Mouse (Mus musculus): Measurements from ENCODE around the gene B230118H07Rik. TPM values are rescaled to one million over a fixed set of nuclear protein-coding genes. Genes with fewer than 3 reads are reported as not detected.

B230118H07Rik gene
- polyA plus RNA-seq, 1 experiment from 2014 or later, result 31.3 TPM

DNA sequence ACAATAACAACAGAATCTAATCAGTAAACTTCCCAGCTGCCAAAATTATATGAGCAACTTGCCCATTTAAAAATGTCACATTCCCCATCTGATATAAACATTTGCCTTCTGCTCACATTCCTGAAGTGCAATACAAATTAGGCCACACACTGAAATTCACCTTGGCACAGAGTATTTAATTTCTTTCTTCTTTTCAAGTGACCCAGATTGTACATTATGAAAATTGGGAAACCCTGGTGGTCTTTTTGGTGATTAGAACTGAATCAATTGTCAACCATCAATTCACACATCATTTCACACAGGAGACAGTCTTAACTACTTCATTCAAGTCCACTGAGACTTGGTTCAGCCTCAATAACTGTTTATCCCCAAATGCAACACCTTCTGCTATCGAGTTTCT, 68.9 kb downstream of the B230118H07Rik start:
- Histone ChIP-seq H3K27me3 (replicated peaks; ENCODE audit: insufficient read depth, low read length) (no peaks in the 10 kb centered on the region), H3K9ac (replicated peaks; ENCODE audit: low read depth) (no peak overlapping the region), H3K4me3 (ENCODE audit: low read depth, low read length) (no peak overlapping the region), H3K36me3 (ENCODE audit: insufficient read depth, low read length) (no peaks in the 10 kb centered on the region), H3K4me1 (ENCODE audit: insufficient read depth, low read depth, low read length) (no peaks in the 10 kb centered on the region), H3K9me3 (ENCODE audit: low read length) (no peaks in the 10 kb centered on the region), H3K27ac (ENCODE audit: low read length) (no peak overlapping the region), H3K4me2 (replicated peaks; ENCODE audit: low read depth, low read length) (no peak overlapping the region)
- no peak for DNase-seq (ENCODE audit: low spot score)
- no peak for TF ChIP-seq CTCF (IDR thresholded peaks at IDR 0.05)
- TF ChIP-seq EP300 (IDR thresholded peaks at IDR 0.05), result no peak
- no peak for ATAC-seq
- 44% methylated on average over 1 of the region's 1 CpGs for WGBS

DNA sequence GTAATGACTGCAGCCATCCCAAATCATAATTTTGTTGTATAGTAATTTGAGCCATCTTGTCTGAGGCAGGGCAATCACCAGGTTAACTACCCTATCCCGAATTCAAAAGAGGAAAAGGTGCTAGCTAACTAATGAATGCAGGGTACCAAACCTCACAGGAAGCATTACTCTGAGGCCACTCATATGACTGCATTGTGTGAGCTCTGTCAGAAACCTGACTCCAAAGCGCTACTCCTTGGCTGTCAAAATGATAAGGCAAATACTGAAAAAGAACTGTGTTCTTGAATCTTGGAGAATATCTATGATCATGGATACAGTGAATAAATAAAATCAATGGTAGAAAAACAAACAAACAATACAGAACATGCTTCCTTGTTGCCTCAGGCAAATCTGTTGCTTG, 69.3 kb downstream of the B230118H07Rik start:
- H3K27ac ChIP-seq (ENCODE audit: low read length), result no peak overlapping the region
- 75% methylated on average over 2 of the region's 2 CpGs for WGBS

DNA sequence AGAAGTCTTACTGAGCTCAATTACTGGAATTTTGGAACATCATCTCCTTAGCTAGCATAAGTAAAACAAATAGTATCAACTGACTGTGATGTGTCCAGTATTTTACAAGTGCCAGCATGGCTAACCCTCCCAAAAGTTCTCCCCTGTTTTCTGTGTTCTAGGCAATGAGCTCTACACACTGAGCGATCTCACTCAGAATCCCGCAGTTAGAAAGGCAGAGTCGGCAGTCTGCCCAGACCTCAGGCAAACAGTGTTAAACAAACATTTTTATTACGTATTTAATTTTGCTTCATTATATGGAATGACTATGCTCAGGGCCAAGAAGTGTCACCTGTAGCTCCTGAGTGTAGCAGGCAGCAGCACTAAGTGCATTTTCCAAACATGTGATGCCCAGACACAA, 72.1 kb downstream of the B230118H07Rik start:
- TF ChIP-seq CTCF (IDR thresholded peaks at IDR 0.05) (no peak), EP300 (IDR thresholded peaks at IDR 0.05) (no peak)
- Histone ChIP-seq H3K27me3 (replicated peaks; ENCODE audit: insufficient read depth, low read length) (no peaks in the 10 kb centered on the region), H3K9me3 (ENCODE audit: low read length) (no peaks in the 10 kb centered on the region), H3K9ac (replicated peaks; ENCODE audit: low read depth) (no peak overlapping the region), H3K4me2 (replicated peaks; ENCODE audit: low read depth, low read length) (no peak overlapping the region), H3K4me1 (ENCODE audit: insufficient read depth, low read depth, low read length) (no peaks in the 10 kb centered on the region), H3K27ac (ENCODE audit: low read length) (no peak overlapping the region), H3K36me3 (ENCODE audit: insufficient read depth, low read length) (no peaks in the 10 kb centered on the region), H3K4me3 (ENCODE audit: low read depth, low read length) (no peak overlapping the region)
- DNase-seq (ENCODE audit: low spot score) (no peak), ATAC-seq (no peak)
- WGBS, result 50% methylated on average over 4 of the region's 4 CpGs

More for the DNA sequence above, 69.3 kb downstream of the B230118H07Rik start:
- no peak overlapping the region for H3K4me2 ChIP-seq (replicated peaks; ENCODE audit: low read depth, low read length)
- H3K9me3 ChIP-seq (ENCODE audit: low read length), result no peaks in the 10 kb centered on the region
- H3K27me3 ChIP-seq (replicated peaks; ENCODE audit: insufficient read depth, low read length), result no peaks in the 10 kb centered on the region
- no peak overlapping the region for H3K9ac ChIP-seq (replicated peaks; ENCODE audit: low read depth)
- H3K4me1 ChIP-seq (ENCODE audit: insufficient read depth, low read depth, low read length), result no peaks in the 10 kb centered on the region
- ATAC-seq, result no peak
- H3K4me3 ChIP-seq (ENCODE audit: low read depth, low read length), result no peak overlapping the region
- no peak for DNase-seq (ENCODE audit: low spot score)
- H3K36me3 ChIP-seq (ENCODE audit: insufficient read depth, low read length), result no peaks in the 10 kb centered on the region
- TF ChIP-seq CTCF (IDR thresholded peaks at IDR 0.05), result no peak

DNA sequence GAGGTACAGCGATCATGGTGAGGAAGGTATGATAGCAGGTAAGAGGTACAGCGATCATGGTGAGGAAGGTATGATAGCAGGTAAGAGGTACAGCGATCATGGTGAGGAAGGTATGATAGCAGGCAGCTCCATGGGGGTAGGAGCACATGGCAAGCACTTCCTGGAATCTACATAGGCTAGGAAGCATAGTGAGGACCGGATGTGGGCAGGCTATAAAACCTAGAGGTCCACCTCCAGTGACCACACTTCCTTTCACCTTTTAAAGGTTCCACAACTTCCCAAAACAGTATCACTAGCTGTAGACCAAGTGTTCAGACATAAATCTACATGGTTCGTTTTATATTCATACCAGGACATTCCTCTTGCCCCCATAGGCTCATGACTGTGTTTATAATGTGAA, 80.1 kb downstream of the B230118H07Rik start:
- Histone ChIP-seq H3K9ac (replicated peaks; ENCODE audit: low read depth) (no peak overlapping the region), H3K36me3 (ENCODE audit: insufficient read depth, low read length) (no peaks in the 10 kb centered on the region), H3K4me1 (ENCODE audit: insufficient read depth, low read depth, low read length) (no peaks in the 10 kb centered on the region), H3K4me3 (ENCODE audit: low read depth, low read length) (no peak overlapping the region), H3K4me2 (replicated peaks; ENCODE audit: low read depth, low read length) (no peak overlapping the region), H3K27me3 (replicated peaks; ENCODE audit: insufficient read depth, low read length) (no peaks in the 10 kb centered on the region), H3K9me3 (ENCODE audit: low read length) (no peaks in the 10 kb centered on the region), H3K27ac (ENCODE audit: low read length) (no peak overlapping the region)
- no peak for ATAC-seq
- DNase-seq (ENCODE audit: low spot score), result no peak
- TF ChIP-seq EP300 (IDR thresholded peaks at IDR 0.05) (no peak), CTCF (IDR thresholded peaks at IDR 0.05) (no peak)
- WGBS, result 79% methylated on average over 3 of the region's 5 CpGs

DNA sequence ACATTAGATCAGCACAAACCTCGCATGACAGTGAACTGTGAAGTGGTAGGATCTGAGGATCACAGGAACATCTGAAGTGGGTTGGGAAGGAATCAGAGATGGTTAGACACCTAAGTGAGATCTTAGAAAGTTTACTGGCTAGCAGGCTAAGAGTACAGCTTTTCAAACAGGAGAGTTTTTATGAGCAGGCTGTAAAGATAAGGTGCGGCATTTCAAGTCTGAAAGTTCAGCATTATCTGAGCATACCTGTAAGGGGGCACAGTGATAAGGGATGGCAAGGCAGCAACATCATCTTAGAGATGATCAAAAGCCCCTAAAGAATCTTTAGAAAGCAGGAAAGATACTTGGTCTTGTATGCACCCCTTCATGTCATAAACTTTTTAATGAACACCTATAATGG, 81.8 kb downstream of the B230118H07Rik start:
- Histone ChIP-seq H3K36me3 (ENCODE audit: insufficient read depth, low read length) (no peaks in the 10 kb centered on the region), H3K27ac (ENCODE audit: low read length) (no peak overlapping the region), H3K9ac (replicated peaks; ENCODE audit: low read depth) (no peak overlapping the region), H3K4me3 (ENCODE audit: low read depth, low read length) (no peak overlapping the region), H3K4me1 (ENCODE audit: insufficient read depth, low read depth, low read length) (no peaks in the 10 kb centered on the region), H3K27me3 (replicated peaks; ENCODE audit: insufficient read depth, low read length) (no peaks in the 10 kb centered on the region), H3K4me2 (replicated peaks; ENCODE audit: low read depth, low read length) (no peak overlapping the region), H3K9me3 (ENCODE audit: low read length) (no peaks in the 10 kb centered on the region)
- 71% methylated on average over 2 of the region's 2 CpGs for WGBS
- ATAC-seq, result no peak
- TF ChIP-seq EP300 (IDR thresholded peaks at IDR 0.05), result no peak
- no peak for TF ChIP-seq CTCF (IDR thresholded peaks at IDR 0.05)
- no peak for DNase-seq (ENCODE audit: low spot score)

DNA sequence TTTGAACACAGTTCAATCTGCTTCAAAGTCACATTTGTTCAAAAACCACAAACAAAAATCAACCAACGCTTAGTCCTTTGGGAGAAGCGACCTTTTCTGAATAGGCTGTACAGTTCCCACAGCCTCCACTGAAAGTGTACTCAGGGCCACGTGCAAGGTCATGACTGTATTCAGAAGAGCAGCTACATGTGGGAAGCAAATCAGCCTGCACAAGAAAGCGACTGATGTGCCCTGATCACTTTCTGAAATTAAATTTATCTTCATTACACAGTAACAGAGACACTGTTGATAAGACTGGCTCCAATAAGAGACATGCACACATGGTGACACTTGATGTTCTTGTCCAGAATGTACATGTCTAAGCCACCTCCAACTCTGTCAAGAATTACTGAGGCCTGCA, 85.6 kb downstream of the B230118H07Rik start:
- H3K27ac ChIP-seq (ENCODE audit: low read length), result no peak overlapping the region
- H3K9me3 ChIP-seq (ENCODE audit: low read length), result no peaks in the 10 kb centered on the region
- ATAC-seq, result no peak
- DNase-seq (ENCODE audit: low spot score), result no peak
- H3K4me2 ChIP-seq (replicated peaks; ENCODE audit: low read depth, low read length), result no peak overlapping the region
- no peaks in the 10 kb centered on the region for H3K27me3 ChIP-seq (replicated peaks; ENCODE audit: insufficient read depth, low read length)
- H3K9ac ChIP-seq (replicated peaks; ENCODE audit: low read depth), result no peak overlapping the region
- no peaks in the 10 kb centered on the region for H3K4me1 ChIP-seq (ENCODE audit: insufficient read depth, low read depth, low read length)
- TF ChIP-seq EP300 (IDR thresholded peaks at IDR 0.05) (no peak), CTCF (IDR thresholded peaks at IDR 0.05) (no peak)
- 68% methylated on average over 4 of the region's 4 CpGs for WGBS
- no peak overlapping the region for H3K4me3 ChIP-seq (ENCODE audit: low read depth, low read length)
- no peaks in the 10 kb centered on the region for H3K36me3 ChIP-seq (ENCODE audit: insufficient read depth, low read length)

DNA sequence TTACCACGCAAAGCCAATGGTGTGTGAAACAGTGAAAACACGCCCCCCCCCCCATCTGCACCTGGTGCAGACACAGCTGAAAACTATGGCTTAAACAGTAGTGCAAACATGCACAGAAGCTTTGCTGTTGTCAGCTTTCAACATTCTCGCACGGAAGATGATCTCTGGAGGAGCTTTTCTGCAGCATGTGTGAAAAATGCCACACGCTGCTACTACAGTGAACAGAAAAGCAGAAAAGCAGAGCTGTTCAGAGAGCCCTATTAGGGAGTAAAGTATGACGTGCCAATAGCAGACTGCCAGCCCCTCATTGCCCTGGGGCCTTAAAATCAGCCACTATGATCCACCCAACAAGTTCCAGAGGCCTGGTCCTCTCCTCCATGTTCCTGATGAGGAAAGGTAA, 86.1 kb downstream of the B230118H07Rik start:
- TF ChIP-seq CTCF (IDR thresholded peaks at IDR 0.05) (no peak), EP300 (IDR thresholded peaks at IDR 0.05) (no peak)
- H3K4me3 ChIP-seq (ENCODE audit: low read depth, low read length), result no peak overlapping the region
- no peaks in the 10 kb centered on the region for H3K27me3 ChIP-seq (replicated peaks; ENCODE audit: insufficient read depth, low read length)
- no peaks in the 10 kb centered on the region for H3K9me3 ChIP-seq (ENCODE audit: low read length)
- DNase-seq (ENCODE audit: low spot score) (no peak), ATAC-seq (no peak)
- H3K4me1 ChIP-seq (ENCODE audit: insufficient read depth, low read depth, low read length), result no peaks in the 10 kb centered on the region
- WGBS, result 83% methylated on average over 6 of the region's 6 CpGs
- no peak overlapping the region for H3K9ac ChIP-seq (replicated peaks; ENCODE audit: low read depth)
- H3K27ac ChIP-seq (ENCODE audit: low read length), result no peak overlapping the region
- no peak overlapping the region for H3K4me2 ChIP-seq (replicated peaks; ENCODE audit: low read depth, low read length)
- H3K36me3 ChIP-seq (ENCODE audit: insufficient read depth, low read length), result no peaks in the 10 kb centered on the region

Measured in lung, postnatal 0 days (tissue).